Mouse (Mus musculus) MEL (cell line): ENCODE results near the gene Ptprn2. TPM values are rescaled to one million over a fixed set of nuclear protein-coding genes. Genes with fewer than 3 reads are reported as not detected.

ENCODE experiments used
- DNase-seq: peaks from one replicate; pipeline ENCODE4 v3.0.0; 2011; ENCODE audit warnings: low read depth, low spot score
- H3K27ac ChIP-seq: 2 replicates; pipeline ENCODE4 v1.5.1; 2012; ENCODE audit warnings: low read depth, mild to moderate bottlenecking, control low read depth, low read length, moderate library complexity; ENCODE audit not compliant: control insufficient read depth
- H3K27me3 ChIP-seq, 2 experiments: fragments of 150-350 bp in 1 of 2; sonication (generic) in 1 of 2; 2 replicates each; pipeline ENCODE4 v1.6.1; 2012; ENCODE audit warnings: low read length in 2 of 2, mild to moderate bottlenecking in 2 of 2, improper control_type of control experiment in 1 of 2, moderate library complexity in 1 of 2; ENCODE audit not compliant: insufficient read depth in 2 of 2, control insufficient read depth in 1 of 2
- H3K36me3 ChIP-seq, 2 experiments: 2 replicates each; pipeline ENCODE4 v1.6.1; 2012 to 2014; ENCODE audit warnings: low read length in 2 of 2, improper control_type of control experiment in 1 of 2, inconsistent platforms in 1 of 2, mild to moderate bottlenecking in 1 of 2; ENCODE audit not compliant: insufficient read depth in 2 of 2, control insufficient read depth in 1 of 2
- H3K4me1 ChIP-seq, 2 experiments: fragments of 150-350 bp in 1 of 2; sonication (generic) in 1 of 2; 2 replicates each; pipeline ENCODE4 v1.6.1; 2012; ENCODE audit warnings: low read length in 2 of 2, improper control_type of control experiment in 1 of 2, mild to moderate bottlenecking in 1 of 2; ENCODE audit not compliant: insufficient read depth in 2 of 2, control insufficient read depth in 1 of 2
- H3K4me3 ChIP-seq, 2 experiments: fragments of 150-350 bp in 1 of 2; sonication (generic) in 1 of 2; 2 replicates each; pipeline ENCODE4 v1.5.1; 2012; ENCODE audit warnings: low read depth in 2 of 2, low read length in 2 of 2, mild to moderate bottlenecking in 2 of 2, moderate library complexity in 2 of 2, control low read depth in 1 of 2, improper control_type of control experiment in 1 of 2; ENCODE audit not compliant: control insufficient read depth in 1 of 2, insufficient read depth in 1 of 2
- H3K79me2 ChIP-seq: 2 replicates; pipeline ENCODE4 v1.6.1; 2012; ENCODE audit warnings: mild to moderate bottlenecking, low read length, moderate library complexity; ENCODE audit not compliant: control insufficient read depth, poor library complexity, insufficient read depth
- H3K9ac ChIP-seq: 2 replicates; pipeline ENCODE4 v1.6.1; 2012; ENCODE audit warnings: low read depth, mild to moderate bottlenecking, control low read depth, low read length, moderate library complexity; ENCODE audit not compliant: control insufficient read depth, poor library complexity, severe bottlenecking
- H3K9me3 ChIP-seq: fragments of 150-350 bp; sonication (generic); replicated peaks from 2 replicates; pipeline ENCODE4 v1.6.1; 2012; ENCODE audit warnings: mild to moderate bottlenecking, low read length, improper control_type of control experiment, moderate library complexity; ENCODE audit not compliant: insufficient read depth
- BHLHE40 ChIP-seq: IDR thresholded peaks from 2 replicates; pipeline ENCODE4 v1.6.1; 2012; ENCODE audit warnings: low read depth, mild to moderate bottlenecking, inconsistent platforms, low read length, improper control_type of control experiment, borderline replicate concordance
- CHD1 ChIP-seq: IDR thresholded peaks from 2 replicates; pipeline ENCODE4 v1.6.1; 2012; ENCODE audit warnings: low read depth, mild to moderate bottlenecking, inconsistent platforms, low read length, improper control_type of control experiment
- E2F4 ChIP-seq: IDR thresholded peaks from 2 replicates; pipeline ENCODE4 v1.6.1; 2011; ENCODE audit warnings: low read depth, low read length, improper control_type of control experiment, borderline replicate concordance
- GABPA ChIP-seq: IDR thresholded peaks from 2 replicates; pipeline ENCODE4 v1.6.1; 2012; ENCODE audit warnings: low read depth, mild to moderate bottlenecking, inconsistent platforms, low read length, improper control_type of control experiment, moderate library complexity
- HCFC1 ChIP-seq: IDR thresholded peaks from 2 replicates; pipeline ENCODE4 v1.6.1; 2012; ENCODE audit warnings: low read depth, mild to moderate bottlenecking, inconsistent platforms, low read length, improper control_type of control experiment, moderate library complexity
- JUND ChIP-seq: IDR thresholded peaks from 2 replicates; pipeline ENCODE4 v1.6.1; 2011; ENCODE audit warnings: low read depth, mild to moderate bottlenecking, improper control_type of control experiment, low read length
- KAT2A ChIP-seq: conservative IDR thresholded peaks from 2 replicates; pipeline ENCODE4 v1.6.1; 2012; ENCODE audit warnings: low read depth, low read length, improper control_type of control experiment, inconsistent platforms
- MAFK ChIP-seq: IDR thresholded peaks from 2 replicates; pipeline ENCODE4 v1.6.1; 2011; ENCODE audit warnings: low read depth, mild to moderate bottlenecking, low read length, improper control_type of control experiment, borderline replicate concordance
- MEF2A ChIP-seq: IDR thresholded peaks from 2 replicates; pipeline ENCODE4 v1.6.1; 2014; ENCODE audit warnings: low read depth, mild to moderate bottlenecking, inconsistent platforms, low read length, improper control_type of control experiment; ENCODE audit not compliant: poor library complexity, insufficient replicate concordance, severe bottlenecking; ENCODE audit errors: extremely low read depth
- MYC ChIP-seq: IDR thresholded peaks from 2 replicates; pipeline ENCODE4 v1.6.1; 2011; ENCODE audit warnings: low read depth, mild to moderate bottlenecking, low read length, improper control_type of control experiment, moderate library complexity
- POLR2AphosphoS2 ChIP-seq: IDR thresholded peaks from 2 replicates; pipeline ENCODE4 v1.6.1; 2011; ENCODE audit warnings: low read length, improper control_type of control experiment
- RAD21 ChIP-seq: IDR thresholded peaks from 2 replicates; pipeline ENCODE4 v1.6.1; 2011; ENCODE audit warnings: mild to moderate bottlenecking, low read depth, low read length, improper control_type of control experiment
- USF2 ChIP-seq, 2 experiments: IDR thresholded peaks; 2 replicates each; pipeline ENCODE4 v1.6.1; 2011 to 2012; ENCODE audit warnings: improper control_type of control experiment in 2 of 2, low read length in 2 of 2, borderline replicate concordance in 1 of 2, inconsistent platforms in 1 of 2, low read depth in 1 of 2, mild to moderate bottlenecking in 1 of 2; ENCODE audit not compliant: insufficient read depth in 1 of 2
- ZC3H11A ChIP-seq: IDR thresholded peaks from 2 replicates; pipeline ENCODE4 v1.6.1; 2012; ENCODE audit warnings: low read depth, mild to moderate bottlenecking, inconsistent platforms, low read length, improper control_type of control experiment
- ZMIZ1 ChIP-seq: IDR thresholded peaks from 2 replicates; pipeline ENCODE4 v1.6.1; 2012; ENCODE audit warnings: low read depth, mild to moderate bottlenecking, inconsistent platforms, low read length, improper control_type of control experiment, moderate library complexity
- polyA plus RNA-seq, 2 experiments: library from polyadenylated mRNA; stranded (reverse) in 1 of 2; unstranded in 1 of 2; fragments of >175 nt in 1 of 2; fragments of >200 nt in 1 of 2; gene quantifications; 2 replicates each; pipeline versions ENCODE4 v1.2.1 to v1.2.4; 2012; ENCODE audit warnings: low replicate concordance in 2 of 2, low read depth in 1 of 2; ENCODE audit not compliant: insufficient read length in 2 of 2, insufficient read depth in 1 of 2, missing spikeins in 1 of 2
- total RNA-seq: library from RNA; depleted of rRNA; stranded (reverse); fragments of 300-350 nt; gene quantifications from 2 replicates; pipeline ENCODE4 v1.2.3, GENCODE M21; 2012

Gene Ptprn2
- total and polyA plus RNA-seq, 3 experiments: not detected

DNA sequence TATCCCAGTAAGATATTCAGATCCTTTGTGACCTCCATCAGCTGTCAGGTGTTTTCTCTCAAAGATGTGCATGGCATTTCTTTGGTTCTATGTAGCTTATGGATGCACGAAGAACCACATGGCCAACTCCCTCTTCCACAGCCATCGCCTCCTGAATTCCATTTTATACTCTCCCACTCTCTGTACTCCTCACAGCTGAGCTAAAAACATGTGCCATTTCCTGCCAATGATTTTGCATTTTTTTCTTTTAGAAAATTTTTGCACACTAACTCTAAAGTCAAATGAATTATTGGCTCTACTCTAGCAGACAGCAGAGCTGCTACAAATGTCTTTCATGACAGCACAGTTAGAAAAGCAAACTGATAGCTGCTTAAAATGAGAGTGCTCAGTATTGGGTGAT lies 320.6 kb downstream of the Ptprn2 start:
- no peaks in the 10 kb centered on the region for H3K36me3 ChIP-seq
- no peak overlapping the region for H3K27ac ChIP-seq
- no peaks in the 10 kb centered on the region for H3K27me3 ChIP-seq
- no peaks in the 10 kb centered on the region for H3K9me3 ChIP-seq
- H3K4me3 ChIP-seq: no peak overlapping the region
- DNase-seq: no peak
- no peak for TF ChIP-seq GABPA
- TF ChIP-seq ZC3H11A: no peak
- no peak for TF ChIP-seq JUND
- TF ChIP-seq ZMIZ1: no peak
- no peak for TF ChIP-seq POLR2AphosphoS2
- no peak for TF ChIP-seq HCFC1
- no peak for TF ChIP-seq MAFK
- no peak for TF ChIP-seq MEF2A
- TF ChIP-seq E2F4: no peak
- no peak for TF ChIP-seq MYC
- no peak for TF ChIP-seq CHD1
- TF ChIP-seq RAD21: no peak
- no peaks in the 10 kb centered on the region for H3K4me1 ChIP-seq
- no peaks in the 10 kb centered on the region for H3K79me2 ChIP-seq
- no peak overlapping the region for H3K9ac ChIP-seq

DNA sequence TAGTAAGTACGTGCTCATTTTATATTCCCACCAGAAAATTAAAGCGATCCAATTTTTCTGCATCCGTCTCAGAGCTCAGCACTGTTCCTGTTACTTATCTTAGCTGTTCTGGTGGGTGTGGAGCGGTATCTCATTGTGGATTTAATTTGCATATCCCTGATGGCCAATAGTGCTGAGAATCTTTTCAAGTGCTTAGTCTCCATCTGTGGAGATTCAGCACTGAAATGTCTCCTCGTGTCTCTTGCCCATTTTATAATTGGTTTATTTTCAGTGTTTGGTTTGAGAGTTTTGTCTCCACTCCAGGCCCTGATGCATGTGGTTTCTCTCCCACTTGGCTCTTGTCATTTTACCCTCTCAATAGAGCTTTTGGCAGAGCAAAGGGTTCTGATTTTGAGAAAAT lies 327.5 kb downstream of the Ptprn2 start:
- H3K79me2 ChIP-seq: no peaks in the 10 kb centered on the region
- DNase-seq: no peak
- H3K4me1 ChIP-seq: no peaks in the 10 kb centered on the region
- no peak overlapping the region for H3K27ac ChIP-seq
- no peak overlapping the region for H3K4me3 ChIP-seq
- TF ChIP-seq HCFC1 (no peak), MEF2A (no peak)
- no peak overlapping the region for H3K9ac ChIP-seq
- no peaks in the 10 kb centered on the region for H3K27me3 ChIP-seq
- H3K9me3 ChIP-seq: no peaks in the 10 kb centered on the region
- no peaks in the 10 kb centered on the region for H3K36me3 ChIP-seq

DNA sequence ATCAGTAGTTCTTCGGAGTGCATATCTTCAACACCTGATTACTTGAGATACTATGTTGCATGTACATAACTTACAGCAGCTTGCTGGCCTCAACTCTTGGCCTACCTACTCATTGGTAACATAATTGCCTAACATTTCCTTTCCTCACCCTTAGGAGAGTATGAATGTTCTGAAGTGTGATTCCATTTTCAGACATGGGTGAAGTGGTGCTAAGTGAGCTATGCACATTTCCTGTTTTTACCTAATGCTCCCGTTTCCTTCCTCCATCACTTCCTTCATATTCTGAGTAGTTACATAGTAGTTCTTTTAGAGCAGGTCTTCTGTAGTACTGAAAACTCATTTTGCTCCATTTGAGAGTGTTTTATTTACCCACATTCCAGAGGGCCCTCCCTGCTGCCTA lies 334.3 kb downstream of the Ptprn2 start:
- H3K4me1 ChIP-seq: no peaks in the 10 kb centered on the region
- no peak overlapping the region for H3K27ac ChIP-seq
- no peaks in the 10 kb centered on the region for H3K36me3 ChIP-seq
- H3K79me2 ChIP-seq: no peaks in the 10 kb centered on the region
- DNase-seq: no peak
- no peak overlapping the region for H3K4me3 ChIP-seq
- TF ChIP-seq USF2 (IDR thresholded peaks at IDR 0.05; ENCODE audit: borderline replicate concordance in 1 of 2, insufficient read depth in 1 of 2, low read depth in 1 of 2, low read length in 2 of 2): no peak
- TF ChIP-seq KAT2A: no peak
- no peak for TF ChIP-seq BHLHE40
- TF ChIP-seq, all 39 proteins: peak for 0
- Histone ChIP-seq H3K9ac (no peak overlapping the region), H3K27me3 (no peaks in the 10 kb centered on the region), H3K9me3 (no peaks in the 10 kb centered on the region; the same call in 1 of the 2 replicates)
